Mouse (Mus musculus) cerebellum, adult 2 months (tissue): ENCODE measurements around the gene Ttll11.

Experiments
- CTCF ChIP-seq: fragments of 200-500 bp; IDR thresholded peaks from 2 replicates; pipeline ENCODE4 v1.5.1; 2011; ENCODE audit warnings: low read depth, mild to moderate bottlenecking, control low read depth, low read length, moderate library complexity, borderline replicate concordance; ENCODE audit not compliant: insufficient read depth
- POLR2A ChIP-seq: fragments of 200-500 bp; IDR thresholded peaks from 2 replicates; pipeline ENCODE4 v1.6.1; 2011; ENCODE audit warnings: low read length, control low read depth, borderline replicate concordance; ENCODE audit not compliant: insufficient read depth

DNA sequence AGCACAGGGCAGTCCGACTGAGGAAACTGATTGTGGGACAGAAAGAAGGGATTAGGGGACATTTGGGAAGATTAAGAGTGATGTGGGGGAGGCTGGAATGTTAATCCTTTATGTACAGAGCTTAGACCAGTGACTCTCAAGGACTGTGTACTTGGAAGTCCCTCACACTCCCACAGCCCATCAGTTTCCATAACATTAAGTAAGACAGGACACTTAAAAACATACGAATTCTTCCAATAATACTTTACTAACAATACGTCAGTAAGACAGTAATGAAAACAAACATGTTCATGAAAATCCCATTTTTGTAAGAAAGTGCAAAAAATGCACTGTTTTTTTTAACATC is 127.6 kb downstream of the Ttll11 start:
- TF ChIP-seq CTCF, result no peak
- no peak for TF ChIP-seq POLR2A
